ENCODE assay signal across 13 mouse cellular contexts in genomic region chr10:99083431-99084003, GRCm38 (mm10). TPM values are rescaled to one million over a fixed set of nuclear protein-coding genes. Genes with fewer than 3 reads are reported as not detected.
DNase-seq lines count a peak whose midpoint lies in the region; ATAC-seq and TF ChIP-seq lines count a peak whose summit lies in the region.
"Had no signal": no experiment of that assay in that cellular context is flagged by ENCODE, and none has a peak within 500 bp of the region (broad histone marks: within the 10 kb centered on the region; RNA-seq: fewer than 3 reads in every experiment).

No protein-coding gene starts in this region.

- no peaks in the 10 kb centered on the region for H3K36me3 ChIP-seq in midbrain, embryonic 14.5 days (ENCODE audit: control insufficient read depth, insufficient read depth, low read length)
- no peaks in the 10 kb centered on the region for H3K36me3 ChIP-seq in midbrain, embryonic 13.5 days
- no peaks in the 10 kb centered on the region for H3K36me3 ChIP-seq in lung, postnatal 0 days (ENCODE audit: insufficient read depth, low read length)
- no peaks in the 10 kb centered on the region for H3K36me3 ChIP-seq in forebrain, embryonic 15.5 days
- H3K36me3 ChIP-seq: embryonic facial prominence, embryonic 15.5 days; heart, embryonic 13.5 days had no signal

- peak; percentile 27 for TF ChIP-seq CTCF in lung, postnatal 0 days (IDR thresholded peaks at IDR 0.05)

- no peak overlapping the region for H3K9ac ChIP-seq in midbrain, embryonic 14.5 days (replicated peaks; ENCODE audit: low read length)
- no peak overlapping the region for H3K9ac ChIP-seq in midbrain, embryonic 13.5 days (replicated peaks)
- H3K9ac ChIP-seq in lung, postnatal 0 days (replicated peaks; ENCODE audit: low read depth) = no peak overlapping the region
- H3K9ac ChIP-seq in forebrain, embryonic 15.5 days (replicated peaks) = no peak overlapping the region
- H3K9ac ChIP-seq: embryonic facial prominence, embryonic 15.5 days; heart, embryonic 13.5 days; liver, embryonic 14.5 days had no signal

- ATAC-seq in midbrain, embryonic 14.5 days (ENCODE audit: low FRiP score, low TSS enrichment) = no peak
- ATAC-seq in midbrain, embryonic 13.5 days = no peak
- peak; percentile 68 for ATAC-seq in lung, postnatal 0 days
- ATAC-seq in forebrain, embryonic 15.5 days (replicated peaks) = no peak

- H3K4me2 ChIP-seq in midbrain, embryonic 14.5 days (ENCODE audit: low read length) = no peak overlapping the region
- no peak overlapping the region for H3K4me2 ChIP-seq in midbrain, embryonic 13.5 days (replicated peaks)
- H3K4me2 ChIP-seq in lung, postnatal 0 days (replicated peaks; ENCODE audit: low read depth, low read length) = no peak overlapping the region
- H3K4me2 ChIP-seq in forebrain, embryonic 15.5 days (replicated peaks) = no peak overlapping the region
- H3K4me2 ChIP-seq: embryonic facial prominence, embryonic 15.5 days had no signal

- no peak overlapping the region for H3K4me3 ChIP-seq in midbrain, embryonic 14.5 days (replicated peaks; ENCODE audit: low read depth, low read length)
- H3K4me3 ChIP-seq in midbrain, embryonic 13.5 days (replicated peaks) = no peak overlapping the region
- no peak overlapping the region for H3K4me3 ChIP-seq in lung, postnatal 0 days (ENCODE audit: low read depth, low read length)
- H3K4me3 ChIP-seq in forebrain, embryonic 15.5 days = no peak overlapping the region
- H3K4me3 ChIP-seq: embryonic facial prominence, embryonic 15.5 days; heart, embryonic 13.5 days had no signal

- DNase-seq in gastrocnemius, postnatal 14 days = peak; percentile 22
- no peak for DNase-seq in gastrocnemius, adult 18-20 months (ENCODE audit: low spot score)
- DNase-seq in midbrain, embryonic 14.5 days = peak; percentile 18
- DNase-seq in adrenal gland, postnatal 14 days = peak; percentile 84
- peak; percentile 49 for DNase-seq in lung, postnatal 0 days (ENCODE audit: low spot score)
- no peak for DNase-seq in thymus, adult 18-20 months
- DNase-seq: thymus, postnatal 36 days had no signal

- no peaks in the 10 kb centered on the region for H3K4me1 ChIP-seq in midbrain, embryonic 14.5 days (ENCODE audit: control insufficient read depth, insufficient read depth, low read length)
- H3K4me1 ChIP-seq in midbrain, embryonic 13.5 days (replicated peaks) = no peaks in the 10 kb centered on the region
- no peaks in the 10 kb centered on the region for H3K4me1 ChIP-seq in lung, postnatal 0 days (ENCODE audit: insufficient read depth, low read depth, low read length)
- H3K4me1 ChIP-seq in forebrain, embryonic 15.5 days = no peaks in the 10 kb centered on the region

- TF ChIP-seq EP300 in lung, postnatal 0 days (IDR thresholded peaks at IDR 0.05) = no peak

- H3K9me3 ChIP-seq in midbrain, embryonic 14.5 days (ENCODE audit: control insufficient read depth, low read length) = no peaks in the 10 kb centered on the region
- no peaks in the 10 kb centered on the region for H3K9me3 ChIP-seq in midbrain, embryonic 13.5 days
- H3K9me3 ChIP-seq in lung, postnatal 0 days (ENCODE audit: low read length) = no peaks in the 10 kb centered on the region
- no peaks in the 10 kb centered on the region for H3K9me3 ChIP-seq in forebrain, embryonic 15.5 days
- H3K9me3 ChIP-seq: embryonic facial prominence, embryonic 15.5 days; heart, embryonic 13.5 days had no signal

- 83% methylated on average over 14 of the region's 14 CpGs for WGBS in midbrain, embryonic 14.5 days
- WGBS in midbrain, embryonic 13.5 days = 86% methylated on average over 14 of the region's 14 CpGs
- WGBS in lung, postnatal 0 days = 67% methylated on average over 14 of the region's 14 CpGs
- 79% methylated on average over 14 of the region's 14 CpGs for WGBS in forebrain, embryonic 15.5 days

- H3K27ac ChIP-seq in midbrain, embryonic 14.5 days (replicated peaks; ENCODE audit: low read depth, low read length) = no peak overlapping the region
- no peak overlapping the region for H3K27ac ChIP-seq in midbrain, embryonic 13.5 days
- no peak overlapping the region for H3K27ac ChIP-seq in lung, postnatal 0 days (ENCODE audit: low read length)
- H3K27ac ChIP-seq in forebrain, embryonic 15.5 days (replicated peaks) = no peak overlapping the region
- H3K27ac ChIP-seq: embryonic facial prominence, embryonic 15.5 days; liver, embryonic 14.5 days had no signal

- intact Hi-C loops in gastrocnemius, postnatal 14 days (cut with DNase I; ENCODE audit: low total_unique reads) = loop anchor here (10.0 kb wide), 2 partner anchors 589 to 1369 kb away; no protein-coding TSS in a partner anchor

- H3K27me3 ChIP-seq in midbrain, embryonic 14.5 days (ENCODE audit: control insufficient read depth, insufficient read depth, low read length) = no peaks in the 10 kb centered on the region
- H3K27me3 ChIP-seq in midbrain, embryonic 13.5 days = no peaks in the 10 kb centered on the region
- H3K27me3 ChIP-seq in lung, postnatal 0 days (replicated peaks; ENCODE audit: insufficient read depth, low read length) = no peaks in the 10 kb centered on the region; the same call in 1 of the 2 replicates
- no peaks in the 10 kb centered on the region for H3K27me3 ChIP-seq in forebrain, embryonic 15.5 days

RNA-seq across cellular contexts. Expression of gene Poc1b, which starts 23.3 kb away (rescaled TPM):
- total RNA-seq in gastrocnemius, postnatal 14 days (2021) = 1 to 10 TPM; 3.2 to 4.8 TPM
- total RNA-seq in gastrocnemius, adult 18-20 months (2021) = 1 to 10 TPM; 2.8 to 4.1 TPM
- 10.0 and 14.9 TPM in 2 replicates for polyA plus RNA-seq in midbrain, embryonic 14.5 days (2014; fragmentation: Nextera tagmentation; extraction: Ambion mirVana)
- polyA plus RNA-seq in midbrain, embryonic 13.5 days (2015; fragmentation: Nextera tagmentation; extraction: Ambion mirVana) = 12.8 and 13.7 TPM in 2 replicates
- 12.7 and 13.1 TPM in 2 replicates for total RNA-seq in adrenal gland, postnatal 14 days (2021)
- polyA plus RNA-seq in lung, postnatal 0 days (2015; fragmentation: Nextera tagmentation; extraction: Ambion mirVana) = 6.1 and 6.2 TPM in 2 replicates
- polyA plus RNA-seq in forebrain, embryonic 15.5 days (2015; fragmentation: Nextera tagmentation; extraction: Ambion mirVana) = 15.4 and 16.4 TPM in 2 replicates

RNA-seq across cellular contexts. Expression of gene Galnt4, which starts 24.4 kb away (rescaled TPM):
- 1 to 10 TPM; 3.0 to 3.5 TPM for total RNA-seq in gastrocnemius, postnatal 14 days (2021)
- 1 to 10 TPM in 1 of 2 experiments, under 1 TPM in 1; 0.87 to 1.3 TPM for total RNA-seq in gastrocnemius, adult 18-20 months (2021)
- polyA plus RNA-seq in midbrain, embryonic 14.5 days (2014; fragmentation: Nextera tagmentation; extraction: Ambion mirVana) = 2.3 and 3.7 TPM in 2 replicates
- 3.4 TPM in 2 replicates for polyA plus RNA-seq in midbrain, embryonic 13.5 days (2015; fragmentation: Nextera tagmentation; extraction: Ambion mirVana)
- 6.8 and 6.9 TPM in 2 replicates for total RNA-seq in adrenal gland, postnatal 14 days (2021)
- polyA plus RNA-seq in lung, postnatal 0 days (2015; fragmentation: Nextera tagmentation; extraction: Ambion mirVana) = 8.0 and 8.9 TPM in 2 replicates
- 2.8 and 2.9 TPM in 2 replicates for polyA plus RNA-seq in forebrain, embryonic 15.5 days (2015; fragmentation: Nextera tagmentation; extraction: Ambion mirVana)

RNA-seq across cellular contexts. Expression of gene Phxr2, which starts 42.6 kb away (rescaled TPM):
- not detected for total RNA-seq in gastrocnemius, postnatal 14 days (2021)
- total RNA-seq in gastrocnemius, adult 18-20 months (2021) = not detected
- 0.30 TPM in 1 of 2 replicates, not detected in the other for polyA plus RNA-seq in midbrain, embryonic 14.5 days (2014; fragmentation: Nextera tagmentation; extraction: Ambion mirVana)
- not detected in 2 replicates for polyA plus RNA-seq in midbrain, embryonic 13.5 days (2015; fragmentation: Nextera tagmentation; extraction: Ambion mirVana)
- not detected in 2 replicates for total RNA-seq in adrenal gland, postnatal 14 days (2021)
- polyA plus RNA-seq in lung, postnatal 0 days (2015; fragmentation: Nextera tagmentation; extraction: Ambion mirVana) = not detected in 2 replicates
- polyA plus RNA-seq in forebrain, embryonic 15.5 days (2015; fragmentation: Nextera tagmentation; extraction: Ambion mirVana) = not detected in 2 replicates
- total RNA-seq: layer of hippocampus, adult 8-10 months had no signal
- polyA plus RNA-seq: embryonic facial prominence, embryonic 15.5 days; heart, embryonic 13.5 days; liver, embryonic 14.5 days had no signal

Comparison
In these comparisons a context has a peak if more than half of its experiments do, and no peak if none do; other contexts are left out.
1. DNase-seq: peak in gastrocnemius, postnatal 14 days (single experiment), midbrain, embryonic 14.5 days (single experiment), adrenal gland, postnatal 14 days (single experiment) and lung, postnatal 0 days (single experiment); none in gastrocnemius, adult 18-20 months (single experiment) and thymus, adult 18-20 months (0 of 2).